Mouse (Mus musculus) gastrocnemius, adult 18-20 months (tissue): ENCODE data around the gene Pfdn5. TPM values are rescaled to one million over a fixed set of nuclear protein-coding genes. Genes with fewer than 3 reads are reported as not detected.
"Not testable (repeated sequence)": the region's sequence is repeated elsewhere in the genome, so short reads cannot be mapped to it uniquely, and the experiment has no call there.

Experiments used
- DNase-seq: peaks from one replicate; pipeline ENCODE4 v3.0.0; 2021; ENCODE audit warnings: low spot score
- total RNA-seq, 2 experiments: library from RNA; stranded (reverse); gene quantifications; 2 replicates each; pipeline ENCODE4 v1.2.3; 2021

Gene Pfdn5
- total RNA-seq, 2 experiments from 2014 or later = 264 to 302 TPM

GRCm38 (mm10) chr15:102331610-102332015 is 5.7 kb downstream of the Pfdn5 start, which contains the start of gene Myg1:
TSS of gene Myg1 (plus strand) at chr15:102331709.
- DNase-seq = peak; percentile 79

- DNase-seq = no peak
Measured at GRCm38 (mm10) chr15:102335254-102335653, 9.3 kb downstream of the Pfdn5 start.

- DNase-seq = not testable (repeated sequence)
Measured at GRCm38 (mm10) chr15:102335925-102336324, 10.0 kb downstream of the Pfdn5 start.

- no peak for DNase-seq
Measured at GRCm38 (mm10) chr15:102336946-102337345, 11.0 kb downstream of the Pfdn5 start.

- no peak for DNase-seq
Measured at GRCm38 (mm10) chr15:102339612-102340011, 13.7 kb downstream of the Pfdn5 start.

GRCm38 (mm10) chr15:102341580-102341979 is 15.7 kb downstream of the Pfdn5 start:
- DNase-seq = peak; percentile 53

- no peak for DNase-seq
Measured at GRCm38 (mm10) chr15:102344490-102344889, 18.6 kb downstream of the Pfdn5 start.

- no peak for DNase-seq
Measured at GRCm38 (mm10) chr15:102346444-102346843, 20.5 kb downstream of the Pfdn5 start.

GRCm38 (mm10) chr15:102350138-102350941 is 24.4 kb downstream of the Pfdn5 start, which contains the start of gene Aaas:
TSS of gene Aaas (minus strand) at chr15:102350771.
- DNase-seq = peak; percentile 96

GRCm38 (mm10) chr15:102350942-102351291 is 25.0 kb downstream of the Pfdn5 start:
- no peak for DNase-seq

GRCm38 (mm10) chr15:102352177-102352576 is 26.3 kb downstream of the Pfdn5 start:
- DNase-seq = no peak

GRCm38 (mm10) chr15:102353986-102354385 is 28.1 kb downstream of the Pfdn5 start:
- DNase-seq = no peak

GRCm38 (mm10) chr15:102355134-102355870 is 29.4 kb downstream of the Pfdn5 start:
- DNase-seq = peak; percentile 38

- no peak for DNase-seq
Measured at GRCm38 (mm10) chr15:102355871-102356441, 30.0 kb downstream of the Pfdn5 start.

- DNase-seq = no peak
Measured at GRCm38 (mm10) chr15:102356501-102357325, 30.8 kb downstream of the Pfdn5 start.

GRCm38 (mm10) chr15:102358126-102358525 is 32.2 kb downstream of the Pfdn5 start:
- no peak for DNase-seq

GRCm38 (mm10) chr15:102358834-102359233 is 32.9 kb downstream of the Pfdn5 start:
- DNase-seq = no peak

GRCm38 (mm10) chr15:102362648-102363047 is 36.7 kb downstream of the Pfdn5 start:
- DNase-seq = no peak

- no peak for DNase-seq
Measured at GRCm38 (mm10) chr15:102364678-102365077, 38.8 kb downstream of the Pfdn5 start.

GRCm38 (mm10) chr15:102366238-102366637 is 40.3 kb downstream of the Pfdn5 start:
- no peak for DNase-seq

GRCm38 (mm10) chr15:102366733-102367344 is 40.9 kb downstream of the Pfdn5 start, which contains the start of gene Sp7:
TSS of gene Sp7 (minus strand) at chr15:102367182.
- no peak for DNase-seq
